In the genomic region with DNA sequence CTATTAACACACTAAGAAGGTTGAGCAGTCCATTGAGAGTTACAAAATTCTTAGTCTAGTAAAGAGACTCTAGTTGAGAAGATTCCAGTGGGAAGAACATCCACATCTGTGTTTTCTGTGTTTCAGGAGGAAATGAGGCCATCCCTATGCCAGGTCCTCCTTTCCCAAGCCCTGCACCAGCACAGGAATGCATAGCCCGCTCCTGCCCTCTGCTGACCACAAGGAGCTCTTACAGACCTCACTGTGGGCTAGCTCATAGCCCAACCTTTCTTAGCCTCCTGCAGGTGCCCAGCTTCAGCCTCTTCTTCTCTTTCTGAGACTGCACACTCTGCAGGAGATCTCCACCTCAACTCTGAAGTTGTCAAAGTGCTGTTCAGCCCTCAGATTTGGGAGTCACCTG, we compare ENCODE assay signal across 16 mouse cellular contexts. TPM values are rescaled to one million over a fixed set of nuclear protein-coding genes. Genes with fewer than 3 reads are reported as not detected.
DNase-seq lines count a peak whose midpoint lies in the region; ATAC-seq and TF ChIP-seq lines count a peak whose summit lies in the region.
"Not testable (repeated sequence)": the region's sequence is repeated elsewhere in the genome, so short reads cannot be mapped to it uniquely, and the experiment has no call there.
"Had no signal": no experiment of that assay in that cellular context is flagged by ENCODE, and none has a peak within 500 bp of the region (broad histone marks: within the 10 kb centered on the region; RNA-seq: fewer than 3 reads in every experiment).

No protein-coding gene starts in this region.

- not testable (repeated sequence) for H3K27me3 ChIP-seq in lung, embryonic 14.5 days (ENCODE audit: insufficient read depth, low read length)

- not testable (repeated sequence) for ATAC-seq in lung, embryonic 14.5 days (ENCODE audit: insufficient read depth)

- 10% methylated on average over 1 of the region's 1 CpGs for WGBS in lung, embryonic 14.5 days

- H3K36me3 ChIP-seq in lung, embryonic 14.5 days (ENCODE audit: insufficient read depth), result not testable (repeated sequence)

- not testable (repeated sequence) for TF ChIP-seq POLR2A in embryonic fibroblast, embryonic 13.5 days (IDR thresholded peaks at IDR 0.05; ENCODE audit: low read depth, low read length)

- H3K4me3 ChIP-seq in embryonic fibroblast, embryonic 13.5 days (ENCODE audit: insufficient read depth, low read length); lung, embryonic 14.5 days (ENCODE audit: low read depth, low read length): not testable (repeated sequence)

- peak; percentile 56; the same call in 1 of the 2 replicates for TF ChIP-seq CTCF in embryonic fibroblast, embryonic 13.5 days (IDR thresholded peaks at IDR 0.05; ENCODE audit: borderline replicate concordance, insufficient read depth, low read length)
- peak; percentile 55 for TF ChIP-seq CTCF in lung, embryonic 14.5 days (IDR thresholded peaks at IDR 0.05; ENCODE audit: low read depth)

- not testable (repeated sequence) for H3K9me3 ChIP-seq in lung, embryonic 14.5 days (ENCODE audit: low read depth, low read length)

- not testable (repeated sequence) for H3K27ac ChIP-seq in embryonic fibroblast, embryonic 13.5 days (ENCODE audit: insufficient read depth, low read length); lung, embryonic 14.5 days (ENCODE audit: low read depth)

- H3K9ac ChIP-seq in lung, embryonic 14.5 days, result not testable (repeated sequence)

- not testable (repeated sequence) for H3K4me1 ChIP-seq in embryonic fibroblast, embryonic 13.5 days (ENCODE audit: control insufficient read depth, insufficient read depth, low read length); lung, embryonic 14.5 days (ENCODE audit: insufficient read depth)

- DNase-seq in adrenal gland, adult 2 months, result peak; percentile 32
- DNase-seq in cerebellum, postnatal 14 days, result peak; percentile 22 to 33
- DNase-seq in heart, postnatal 4 days, result peak; percentile 14
- peak; percentile 37 for DNase-seq in kidney, postnatal 10 days
- peak; percentile 33 for DNase-seq in lung, embryonic 14.5 days
- DNase-seq in neural tube, embryonic 10.5 days (ENCODE audit: extremely low spot score, low spot score), result peak; percentile 26

- H3K4me2 ChIP-seq in lung, embryonic 14.5 days, result not testable (repeated sequence)

RNA-seq across cellular contexts. Expression of a gene that starts 10.1 kb away (rescaled TPM):
- not detected for total RNA-seq in adrenal gland, adult 2 months (2021)
- polyA plus RNA-seq in adrenal gland, adult 2 months (2012; rRNA removed), result not detected in 2 replicates
- not detected in 2 replicates for polyA plus RNA-seq in embryonic fibroblast, embryonic 13.5 days (2011; ENCODE audit: insufficient read length, low read depth, missing spikeins)
- not detected for total RNA-seq in heart, postnatal 4 days (2021)
- polyA plus RNA-seq in lung, embryonic 14.5 days (2014; fragmentation: Nextera tagmentation; extraction: Ambion mirVana), result not detected in 2 replicates
- total RNA-seq: gastrocnemius, postnatal 14 days; layer of hippocampus, adult 18-20 months; left cerebral cortex, adult 8-10 months had no signal
- polyA plus RNA-seq: forebrain, embryonic 15.5 days; heart, embryonic 11.5 days; hindbrain, embryonic 12.5 days; limb, embryonic 15.5 days; midbrain, embryonic 15.5 days; neural tube, embryonic 13.5 days had no signal

RNA-seq across cellular contexts. Expression of a gene that starts 21.0 kb away (rescaled TPM):
- total RNA-seq in adrenal gland, adult 2 months (2021), result 10 to 100 TPM; 31.0 to 33.4 TPM
- polyA plus RNA-seq in adrenal gland, adult 2 months (2012; rRNA removed), result 48.8 and 99.4 TPM in 2 replicates
- polyA plus RNA-seq in embryonic fibroblast, embryonic 13.5 days (2011; ENCODE audit: insufficient read length, low read depth, missing spikeins), result 14.0 and 16.7 TPM in 2 replicates
- total RNA-seq in heart, postnatal 4 days (2021), result 10 to 100 TPM; 17.9 to 25.7 TPM
- 32.4 and 38.4 TPM in 2 replicates for polyA plus RNA-seq in lung, embryonic 14.5 days (2014; fragmentation: Nextera tagmentation; extraction: Ambion mirVana)

RNA-seq across cellular contexts. Expression of a gene that starts 29.1 kb away (rescaled TPM):
- under 1 TPM; 0.45 to 0.58 TPM for total RNA-seq in adrenal gland, adult 2 months (2021)
- polyA plus RNA-seq in adrenal gland, adult 2 months (2012; rRNA removed), result 0.48 and 0.61 TPM in 2 replicates
- 1.1 and 3.2 TPM in 2 replicates for polyA plus RNA-seq in embryonic fibroblast, embryonic 13.5 days (2011; ENCODE audit: insufficient read length, low read depth, missing spikeins)
- total RNA-seq in heart, postnatal 4 days (2021), result under 1 TPM; 0.29 to 0.48 TPM
- polyA plus RNA-seq in lung, embryonic 14.5 days (2014; fragmentation: Nextera tagmentation; extraction: Ambion mirVana), result 0.07 and 0.42 TPM in 2 replicates

RNA-seq across cellular contexts. Expression of a gene that starts 50.4 kb away (rescaled TPM):
- total RNA-seq in adrenal gland, adult 2 months (2021), result 100 to 1,000 TPM; 223 to 343 TPM
- 390 and 417 TPM in 2 replicates for polyA plus RNA-seq in adrenal gland, adult 2 months (2012; rRNA removed)
- polyA plus RNA-seq in embryonic fibroblast, embryonic 13.5 days (2011; ENCODE audit: insufficient read length, low read depth, missing spikeins), result 7.2 and 17.2 TPM in 2 replicates
- 100 to 1,000 TPM; 452 to 471 TPM for total RNA-seq in heart, postnatal 4 days (2021)
- polyA plus RNA-seq in lung, embryonic 14.5 days (2014; fragmentation: Nextera tagmentation; extraction: Ambion mirVana), result 22.7 and 24.0 TPM in 2 replicates

RNA-seq across cellular contexts. Expression of a gene that starts 54.6 kb away (rescaled TPM):
- total RNA-seq in adrenal gland, adult 2 months (2021), result not detected
- polyA plus RNA-seq in adrenal gland, adult 2 months (2012; rRNA removed), result not detected in 2 replicates
- polyA plus RNA-seq in embryonic fibroblast, embryonic 13.5 days (2011; ENCODE audit: insufficient read length, low read depth, missing spikeins), result not detected in 2 replicates
- not detected for total RNA-seq in heart, postnatal 4 days (2021)
- not detected in 2 replicates for polyA plus RNA-seq in lung, embryonic 14.5 days (2014; fragmentation: Nextera tagmentation; extraction: Ambion mirVana)
- total RNA-seq: layer of hippocampus, adult 18-20 months; left cerebral cortex, adult 8-10 months had no signal
- polyA plus RNA-seq: forebrain, embryonic 15.5 days; heart, embryonic 11.5 days; hindbrain, embryonic 12.5 days; limb, embryonic 15.5 days; midbrain, embryonic 15.5 days; neural tube, embryonic 13.5 days had no signal
